Mouse (Mus musculus): ENCODE measurements at regions not wholly inside any gene's neighbourhood (a gene's known extent, or its start where the extent isn't known, plus 50 kb on each side); places are given as distances from the start of the nearest gene placed in this dataset.

GRCm38 (mm10) chr13:88749916-88750315, 71.4 kb upstream of the Edil3 start:
- ATAC-seq (ENCODE audit: insufficient read depth), result no peak
- no peak for DNase-seq

More at GRCm38 (mm10) chr13:88749916-88750315, 71.4 kb upstream of the Edil3 start:
- no peak overlapping the region for H3K9ac ChIP-seq
- 51% methylated on average over 1 of the region's 1 CpGs for WGBS
- H3K27ac ChIP-seq (ENCODE audit: low read depth), result no peak overlapping the region
- no peaks in the 10 kb centered on the region for H3K27me3 ChIP-seq (ENCODE audit: insufficient read depth, low read length)
- H3K36me3 ChIP-seq (ENCODE audit: insufficient read depth), result no peaks in the 10 kb centered on the region
- H3K4me3 ChIP-seq (ENCODE audit: low read depth, low read length), result no peak overlapping the region
- no peak for TF ChIP-seq CTCF (IDR thresholded peaks at IDR 0.05; ENCODE audit: low read depth)
- no peaks in the 10 kb centered on the region for H3K4me1 ChIP-seq (ENCODE audit: insufficient read depth)
- no peaks in the 10 kb centered on the region for H3K9me3 ChIP-seq (ENCODE audit: low read depth, low read length)
- no peak overlapping the region for H3K4me2 ChIP-seq

All from lung, embryonic 14.5 days (tissue).